Mouse (Mus musculus) ES-CJ7 (cell line): ENCODE results near the gene Pxn.
"Not testable (repeated sequence)": the region's sequence is repeated elsewhere in the genome, so short reads cannot be mapped to it uniquely, and the experiment has no call there.

ENCODE experiments used
- DNase-seq: peaks from one replicate; pipeline ENCODE4 v3.0.0; 2011; ENCODE audit warnings: low read depth, low spot score

Gene Pxn

GRCm38 (mm10) chr5:115509321-115509761, 2.9 kb downstream of the Pxn start:
- no peak for DNase-seq

GRCm38 (mm10) chr5:115509790-115510689, 3.6 kb downstream of the Pxn start:
- no peak for DNase-seq

GRCm38 (mm10) chr5:115512375-115512774, 5.9 kb downstream of the Pxn start:
- DNase-seq = no peak

GRCm38 (mm10) chr5:115513246-115513645, 6.8 kb downstream of the Pxn start:
- no peak for DNase-seq

- no peak for DNase-seq
Measured at GRCm38 (mm10) chr5:115513721-115514120, 7.2 kb downstream of the Pxn start.

- DNase-seq = no peak
Measured at GRCm38 (mm10) chr5:115514346-115514745, 7.9 kb downstream of the Pxn start.

- no peak for DNase-seq
Measured at GRCm38 (mm10) chr5:115514896-115515587, 8.6 kb downstream of the Pxn start.

GRCm38 (mm10) chr5:115516081-115516907, 9.8 kb downstream of the Pxn start:
- peak; percentile 80 for DNase-seq

- peak; percentile 46 for DNase-seq
Measured at GRCm38 (mm10) chr5:115516908-115517307, 10.4 kb downstream of the Pxn start.

GRCm38 (mm10) chr5:115517501-115517900, 11.0 kb downstream of the Pxn start:
- no peak for DNase-seq

- not testable (repeated sequence) for DNase-seq
Measured at GRCm38 (mm10) chr5:115518214-115518613, 11.7 kb downstream of the Pxn start.

GRCm38 (mm10) chr5:115520325-115520869, 13.9 kb downstream of the Pxn start:
- DNase-seq = no peak

- DNase-seq = no peak
Measured at GRCm38 (mm10) chr5:115521553-115522461, 15.3 kb downstream of the Pxn start.

GRCm38 (mm10) chr5:115522531-115522930, 16.1 kb downstream of the Pxn start:
- no peak for DNase-seq

- DNase-seq = no peak
Measured at GRCm38 (mm10) chr5:115522981-115523499, 16.6 kb downstream of the Pxn start.

- no peak for DNase-seq
Measured at GRCm38 (mm10) chr5:115523971-115524370, 17.5 kb downstream of the Pxn start.

- DNase-seq = no peak
Measured at GRCm38 (mm10) chr5:115524471-115524870, 18.0 kb downstream of the Pxn start.

GRCm38 (mm10) chr5:115525416-115525815, 18.9 kb downstream of the Pxn start:
- no peak for DNase-seq

- DNase-seq = no peak
Measured at GRCm38 (mm10) chr5:115525943-115526342, 19.5 kb downstream of the Pxn start.
